Mouse (Mus musculus) cerebellum, postnatal 25 days (tissue): ENCODE results near the gene Atxn10.
A peak's percentile ranks its signal among the peaks of the same experiment; 100 is the strongest.

Experiments used
- DNase-seq, 2 experiments: peaks; one replicate each; pipeline ENCODE4 v3.0.0; 2021; ENCODE audit warnings: mixed read lengths in 2 of 2

The Atxn10 gene

DNA sequence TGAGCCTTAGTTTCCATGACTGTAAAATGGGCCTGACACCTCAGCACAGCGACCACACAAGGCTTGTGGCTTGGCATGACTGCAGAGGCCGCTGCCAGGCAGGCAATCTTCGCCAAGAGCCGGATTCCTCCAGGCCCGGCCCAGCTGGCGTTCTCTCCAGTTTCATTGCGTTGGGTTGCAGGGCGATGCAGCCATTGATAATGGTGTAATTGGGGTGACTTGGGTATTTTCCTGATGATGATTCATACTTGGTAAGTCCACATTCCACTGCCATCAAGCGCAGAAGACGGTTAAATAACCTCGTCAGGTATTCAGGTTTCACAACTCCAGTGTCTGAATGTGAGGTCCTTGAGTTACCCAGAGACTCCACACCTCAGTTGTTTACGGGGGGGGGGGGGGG is 143.3 kb downstream of the Atxn10 start:
- peak; percentile 54 to 64 for DNase-seq

GRCm38 (mm10) chr15:85479919-85480318 is 143.9 kb downstream of the Atxn10 start:
- DNase-seq: no peak

DNA sequence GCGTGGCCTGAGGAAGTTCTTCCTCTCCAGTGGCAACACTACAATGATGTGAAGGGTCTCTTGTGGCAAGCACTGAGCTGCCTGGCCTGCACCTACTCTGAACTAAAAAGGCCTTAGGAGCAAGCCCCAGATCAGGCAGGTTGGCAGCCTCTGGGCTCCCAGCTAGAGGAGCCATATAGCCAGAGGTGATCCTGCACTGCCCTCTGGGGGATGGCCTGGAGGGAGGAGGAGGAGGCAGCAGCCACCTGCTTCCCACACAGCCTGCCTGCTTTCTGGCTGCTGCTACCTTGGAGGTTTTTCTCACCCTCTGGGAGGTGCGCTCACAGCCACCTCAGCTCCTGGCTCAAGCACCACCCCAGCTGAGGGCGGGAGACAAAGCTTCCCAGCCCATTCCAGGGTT is 144.6 kb downstream of the Atxn10 start:
- DNase-seq: peak; percentile 51 to 71

- DNase-seq: no peak
Observed at GRCm38 (mm10) chr15:85488900-85489299, 152.9 kb downstream of the Atxn10 start.

DNA sequence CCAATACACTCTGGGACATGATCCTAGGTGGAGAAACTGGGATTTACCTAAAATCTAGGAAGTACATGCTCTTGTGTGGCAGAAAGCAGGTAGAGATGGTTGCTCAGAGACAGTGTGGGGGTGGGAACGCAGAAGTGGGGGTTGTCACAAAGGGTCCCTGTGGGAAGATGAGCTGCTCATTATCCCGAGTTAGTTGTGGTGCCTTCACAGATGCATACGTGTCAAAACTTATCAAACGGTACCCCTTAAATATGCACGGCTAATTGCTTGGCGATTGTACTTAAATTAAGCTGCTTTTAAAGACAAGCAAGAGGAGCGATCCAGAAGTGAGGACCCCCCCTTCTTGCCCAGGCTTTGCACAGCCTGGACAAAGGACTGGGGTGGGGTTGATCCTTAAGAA is 153.7 kb downstream of the Atxn10 start:
- DNase-seq: no peak

GRCm38 (mm10) chr15:85494163-85494621 is 158.1 kb downstream of the Atxn10 start:
- DNase-seq: peak; percentile 42 to 45

GRCm38 (mm10) chr15:85497548-85497947 is 161.5 kb downstream of the Atxn10 start:
- no peak for DNase-seq

- no peak for DNase-seq
Observed at GRCm38 (mm10) chr15:85497981-85498475, 162.0 kb downstream of the Atxn10 start.

DNA sequence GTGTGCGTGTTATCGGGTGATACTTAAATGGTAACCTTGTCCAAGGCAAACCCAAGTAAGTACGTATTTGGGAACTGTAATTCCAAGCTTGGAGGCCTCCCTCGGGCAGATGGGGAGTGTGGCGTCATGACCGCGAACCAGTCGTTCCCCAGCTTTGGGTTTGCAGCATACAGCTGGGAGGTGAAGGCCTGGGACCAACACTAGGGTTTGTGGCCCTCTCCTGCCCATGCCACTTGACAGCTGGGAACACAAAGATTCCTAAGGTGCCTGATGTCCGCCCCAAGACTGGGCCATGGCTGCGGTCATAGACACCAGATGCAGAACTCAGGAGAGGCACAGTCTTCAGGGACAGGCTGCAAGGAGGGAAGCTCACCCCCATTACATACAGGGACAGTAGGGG is 164.2 kb downstream of the Atxn10 start:
- DNase-seq: no peak

- no peak for DNase-seq
Observed at GRCm38 (mm10) chr15:85503127-85503526, 167.1 kb downstream of the Atxn10 start, which contains the start of gene 7530416G11Rik. Gene 7530416G11Rik (minus strand): TSS chr15:85503227.

DNA sequence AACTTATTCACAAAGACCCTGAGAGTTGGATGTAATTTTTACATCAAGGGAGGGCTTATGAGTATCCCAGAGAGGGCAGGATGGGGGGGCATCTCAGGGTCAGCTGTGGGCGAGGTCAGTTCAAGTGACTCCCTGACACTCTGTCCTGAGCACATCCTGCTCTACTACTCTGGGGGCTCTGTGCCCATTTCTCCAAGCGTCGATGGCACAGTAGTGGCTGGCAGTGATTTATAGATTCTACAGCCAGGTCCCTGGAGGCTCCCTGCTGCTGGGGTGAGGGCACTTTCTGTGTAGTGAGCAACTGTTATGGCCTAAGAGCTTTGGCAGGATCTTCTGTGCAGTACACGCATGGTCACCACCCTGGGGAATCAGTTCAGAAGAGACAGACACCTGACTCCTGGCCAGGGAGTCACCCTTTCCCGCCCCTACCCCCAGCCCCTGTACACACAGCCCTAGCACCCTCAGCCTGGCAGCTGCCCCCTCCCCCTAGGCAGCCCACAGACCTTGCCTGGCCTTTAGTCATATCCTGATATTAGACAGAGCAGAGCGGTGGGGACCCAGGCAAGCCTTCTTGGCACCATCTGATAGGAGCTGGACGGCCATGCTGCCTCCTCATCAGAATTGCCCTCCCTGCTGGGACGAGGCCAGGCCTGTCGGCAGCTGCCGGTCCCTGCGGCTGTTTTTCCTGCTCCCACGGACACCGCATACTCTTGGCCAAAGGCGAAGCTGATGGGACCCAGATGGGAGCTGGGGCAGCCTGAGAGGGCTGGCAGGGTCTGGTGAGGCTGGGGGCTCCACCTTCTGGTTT is 169.3 kb downstream of the Atxn10 start:
- DNase-seq: peak; percentile 36 to 52

- no peak for DNase-seq
Observed at GRCm38 (mm10) chr15:85506680-85507079, 170.6 kb downstream of the Atxn10 start.

DNA sequence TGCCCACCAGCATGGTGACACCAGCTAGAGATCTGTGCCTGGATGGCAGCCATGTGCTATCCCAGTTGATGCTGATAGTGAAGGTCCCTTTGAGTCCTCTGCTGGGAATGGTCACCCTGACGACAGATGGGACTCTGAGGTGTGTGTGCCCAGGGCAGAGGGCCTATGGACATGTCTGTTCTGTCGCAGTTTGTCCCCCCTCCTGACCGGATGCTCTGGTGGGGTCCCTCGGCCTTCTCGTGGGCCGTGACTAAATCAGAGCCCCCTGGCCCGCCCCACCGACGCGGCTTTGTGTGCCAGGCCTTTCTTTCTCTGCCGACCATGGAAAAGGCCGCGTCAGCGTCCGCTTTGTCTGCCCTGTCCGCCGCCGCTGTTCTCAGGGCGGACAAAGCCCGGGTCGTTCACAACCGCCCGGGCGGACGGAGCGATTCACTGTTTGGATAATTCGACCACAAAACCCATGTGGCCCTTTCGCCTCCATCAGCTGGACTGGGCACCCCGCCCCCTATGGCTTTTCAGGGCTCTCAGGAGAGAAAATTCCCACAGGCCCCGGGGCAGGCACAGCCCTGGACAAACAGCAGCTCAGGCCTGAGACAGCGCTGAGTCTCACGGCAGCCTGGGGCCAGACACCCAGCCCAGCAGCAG is 171.4 kb downstream of the Atxn10 start:
- no peak for DNase-seq
